Mouse (Mus musculus): ENCODE results near the gene Gm17019.
"Not testable (repeated sequence)": the region's sequence is repeated elsewhere in the genome, so short reads cannot be mapped to it uniquely, and the experiment has no call there.

DNA sequence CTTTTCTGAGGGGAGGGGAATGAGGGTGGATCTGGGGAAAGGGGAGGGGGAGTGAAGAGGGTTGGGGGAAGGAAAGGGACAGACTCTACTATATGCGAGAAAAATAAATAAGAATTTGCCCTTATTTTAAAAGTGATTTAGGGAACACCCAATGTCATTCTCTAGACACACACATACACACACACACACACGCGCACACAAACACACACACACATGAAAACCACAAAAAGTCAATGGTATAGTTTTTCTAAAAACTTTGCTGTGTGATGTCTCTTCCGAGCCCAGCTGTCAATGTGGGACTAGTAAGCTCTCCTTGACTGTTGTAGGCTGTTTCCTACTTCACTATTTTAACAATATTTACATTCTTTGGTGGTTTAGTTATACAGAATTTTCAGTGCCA is 8.0 kb upstream of the Gm17019 start:
- not testable (repeated sequence) for TF ChIP-seq CTCF (IDR thresholded peaks at IDR 0.05; ENCODE audit: borderline replicate concordance, insufficient read depth, low read length); POLR2A (IDR thresholded peaks at IDR 0.05; ENCODE audit: low read depth, low read length)

Measured in embryonic fibroblast, embryonic 13.5 days (primary cell).